Mouse (Mus musculus) MEL (cell line): ENCODE results near the gene Schip1. TPM values are rescaled to one million over a fixed set of nuclear protein-coding genes. Genes with fewer than 3 reads are reported as not detected.
A peak's percentile ranks its signal among the peaks of the same experiment; 100 is the strongest.

Source experiments
- DNase-seq: peaks from one replicate; pipeline ENCODE4 v3.0.0; 2011; ENCODE audit warnings: low read depth, low spot score
- H3K27ac ChIP-seq: 2 replicates; pipeline ENCODE4 v1.5.1; 2012; ENCODE audit warnings: low read depth, mild to moderate bottlenecking, control low read depth, low read length, moderate library complexity; ENCODE audit not compliant: control insufficient read depth
- H3K27me3 ChIP-seq, 2 experiments: fragments of 150-350 bp in 1 of 2; sonication (generic) in 1 of 2; 2 replicates each; pipeline ENCODE4 v1.6.1; 2012; ENCODE audit warnings: low read length in 2 of 2, mild to moderate bottlenecking in 2 of 2, improper control_type of control experiment in 1 of 2, moderate library complexity in 1 of 2; ENCODE audit not compliant: insufficient read depth in 2 of 2, control insufficient read depth in 1 of 2
- H3K36me3 ChIP-seq, 2 experiments: 2 replicates each; pipeline ENCODE4 v1.6.1; 2012 to 2014; ENCODE audit warnings: low read length in 2 of 2, improper control_type of control experiment in 1 of 2, inconsistent platforms in 1 of 2, mild to moderate bottlenecking in 1 of 2; ENCODE audit not compliant: insufficient read depth in 2 of 2, control insufficient read depth in 1 of 2
- H3K4me1 ChIP-seq, 2 experiments: fragments of 150-350 bp in 1 of 2; sonication (generic) in 1 of 2; 2 replicates each; pipeline ENCODE4 v1.6.1; 2012; ENCODE audit warnings: low read length in 2 of 2, improper control_type of control experiment in 1 of 2, mild to moderate bottlenecking in 1 of 2; ENCODE audit not compliant: insufficient read depth in 2 of 2, control insufficient read depth in 1 of 2
- H3K4me3 ChIP-seq, 2 experiments: fragments of 150-350 bp in 1 of 2; sonication (generic) in 1 of 2; 2 replicates each; pipeline ENCODE4 v1.5.1; 2012; ENCODE audit warnings: low read depth in 2 of 2, low read length in 2 of 2, mild to moderate bottlenecking in 2 of 2, moderate library complexity in 2 of 2, control low read depth in 1 of 2, improper control_type of control experiment in 1 of 2; ENCODE audit not compliant: control insufficient read depth in 1 of 2, insufficient read depth in 1 of 2
- H3K79me2 ChIP-seq: 2 replicates; pipeline ENCODE4 v1.6.1; 2012; ENCODE audit warnings: mild to moderate bottlenecking, low read length, moderate library complexity; ENCODE audit not compliant: control insufficient read depth, poor library complexity, insufficient read depth
- H3K9ac ChIP-seq: 2 replicates; pipeline ENCODE4 v1.6.1; 2012; ENCODE audit warnings: low read depth, mild to moderate bottlenecking, control low read depth, low read length, moderate library complexity; ENCODE audit not compliant: control insufficient read depth, poor library complexity, severe bottlenecking
- H3K9me3 ChIP-seq: fragments of 150-350 bp; sonication (generic); replicated peaks from 2 replicates; pipeline ENCODE4 v1.6.1; 2012; ENCODE audit warnings: mild to moderate bottlenecking, low read length, improper control_type of control experiment, moderate library complexity; ENCODE audit not compliant: insufficient read depth
- BHLHE40 ChIP-seq: IDR thresholded peaks from 2 replicates; pipeline ENCODE4 v1.6.1; 2012; ENCODE audit warnings: low read depth, mild to moderate bottlenecking, inconsistent platforms, low read length, improper control_type of control experiment, borderline replicate concordance
- CHD1 ChIP-seq: IDR thresholded peaks from 2 replicates; pipeline ENCODE4 v1.6.1; 2012; ENCODE audit warnings: low read depth, mild to moderate bottlenecking, inconsistent platforms, low read length, improper control_type of control experiment
- CTCF ChIP-seq, 3 experiments: IDR thresholded peaks in 2 of 3; conservative IDR thresholded peaks in 1 of 3; 2 replicates each; pipeline ENCODE4 v1.5.1; 2011 to 2012; ENCODE audit warnings: low read length in 3 of 3, low read depth in 2 of 3, mild to moderate bottlenecking in 2 of 3, improper control_type of control experiment in 1 of 3, inconsistent platforms in 1 of 3, mixed read lengths in 1 of 3, moderate library complexity in 1 of 3; ENCODE audit not compliant: control insufficient read depth in 1 of 3, insufficient read depth in 1 of 3, poor library complexity in 1 of 3, severe bottlenecking in 1 of 3
- E2F4 ChIP-seq: IDR thresholded peaks from 2 replicates; pipeline ENCODE4 v1.6.1; 2011; ENCODE audit warnings: low read depth, low read length, improper control_type of control experiment, borderline replicate concordance
- ELF1 ChIP-seq: IDR thresholded peaks from 2 replicates; pipeline ENCODE4 v1.6.1; 2014; ENCODE audit warnings: low read depth, mild to moderate bottlenecking, inconsistent platforms, low read length, improper control_type of control experiment, moderate library complexity
- EP300 ChIP-seq, 2 experiments: IDR thresholded peaks; 2 replicates each; pipeline ENCODE4 v1.6.1; 2011; ENCODE audit warnings: improper control_type of control experiment in 2 of 2, low read length in 2 of 2, low read depth in 1 of 2, mild to moderate bottlenecking in 1 of 2
- GABPA ChIP-seq: IDR thresholded peaks from 2 replicates; pipeline ENCODE4 v1.6.1; 2012; ENCODE audit warnings: low read depth, mild to moderate bottlenecking, inconsistent platforms, low read length, improper control_type of control experiment, moderate library complexity
- HCFC1 ChIP-seq: IDR thresholded peaks from 2 replicates; pipeline ENCODE4 v1.6.1; 2012; ENCODE audit warnings: low read depth, mild to moderate bottlenecking, inconsistent platforms, low read length, improper control_type of control experiment, moderate library complexity
- MAX ChIP-seq: IDR thresholded peaks from 2 replicates; pipeline ENCODE4 v1.6.1; 2011; ENCODE audit warnings: low read length, improper control_type of control experiment
- MAZ ChIP-seq: IDR thresholded peaks from 2 replicates; pipeline ENCODE4 v1.6.1; 2012; ENCODE audit warnings: low read depth, mild to moderate bottlenecking, inconsistent platforms, low read length, improper control_type of control experiment
- MEF2A ChIP-seq: IDR thresholded peaks from 2 replicates; pipeline ENCODE4 v1.6.1; 2014; ENCODE audit warnings: low read depth, mild to moderate bottlenecking, inconsistent platforms, low read length, improper control_type of control experiment; ENCODE audit not compliant: poor library complexity, insufficient replicate concordance, severe bottlenecking; ENCODE audit errors: extremely low read depth
- MXI1 ChIP-seq: IDR thresholded peaks from 2 replicates; pipeline ENCODE4 v1.6.1; 2011; ENCODE audit warnings: mild to moderate bottlenecking, low read depth, low read length, improper control_type of control experiment
- MYC ChIP-seq: IDR thresholded peaks from 2 replicates; pipeline ENCODE4 v1.6.1; 2011; ENCODE audit warnings: low read depth, mild to moderate bottlenecking, low read length, improper control_type of control experiment, moderate library complexity
- NRF1 ChIP-seq: IDR thresholded peaks from 2 replicates; pipeline ENCODE4 v1.6.1; 2014; ENCODE audit warnings: low read depth, mild to moderate bottlenecking, inconsistent platforms, low read length, improper control_type of control experiment, moderate library complexity; ENCODE audit not compliant: poor library complexity, insufficient read depth, severe bottlenecking
- POLR2A ChIP-seq, 2 experiments: IDR thresholded peaks; 2 replicates each; pipeline ENCODE4 v1.6.1; 2011 to 2012; ENCODE audit warnings: low read length in 2 of 2, mild to moderate bottlenecking in 2 of 2, control low read depth in 1 of 2, improper control_type of control experiment in 1 of 2, low read depth in 1 of 2, moderate library complexity in 1 of 2; ENCODE audit not compliant: control insufficient read depth in 1 of 2, insufficient read depth in 1 of 2, poor library complexity in 1 of 2
- RAD21 ChIP-seq: IDR thresholded peaks from 2 replicates; pipeline ENCODE4 v1.6.1; 2011; ENCODE audit warnings: mild to moderate bottlenecking, low read depth, low read length, improper control_type of control experiment
- SIN3A ChIP-seq: IDR thresholded peaks from 2 replicates; pipeline ENCODE4 v1.6.1; 2012; ENCODE audit warnings: low read length, improper control_type of control experiment, inconsistent platforms
- SMC3 ChIP-seq: IDR thresholded peaks from 2 replicates; pipeline ENCODE4 v1.6.1; 2011; ENCODE audit warnings: low read depth, low read length, improper control_type of control experiment
- TAL1 ChIP-seq: IDR thresholded peaks from 2 replicates; pipeline ENCODE4 v1.6.1; 2012; ENCODE audit warnings: mild to moderate bottlenecking, inconsistent platforms, low read length, moderate library complexity, mixed read lengths
- TBP ChIP-seq: IDR thresholded peaks from 2 replicates; pipeline ENCODE4 v1.8.0; 2011; ENCODE audit warnings: low read depth, low read length, improper control_type of control experiment
- TCF12 ChIP-seq: IDR thresholded peaks from 2 replicates; pipeline ENCODE4 v1.6.1; 2014; ENCODE audit warnings: low read depth, mild to moderate bottlenecking, inconsistent platforms, low read length, improper control_type of control experiment, moderate library complexity
- UBTF ChIP-seq: IDR thresholded peaks from 2 replicates; pipeline ENCODE4 v1.6.1; 2012; ENCODE audit warnings: low read depth, mild to moderate bottlenecking, inconsistent platforms, low read length, improper control_type of control experiment, moderate library complexity, borderline replicate concordance; ENCODE audit not compliant: insufficient read depth
- ZNF384 ChIP-seq: IDR thresholded peaks from 2 replicates; pipeline ENCODE4 v1.6.1; 2012; ENCODE audit warnings: low read depth, mild to moderate bottlenecking, inconsistent platforms, low read length, improper control_type of control experiment
- polyA plus RNA-seq, 2 experiments: library from polyadenylated mRNA; stranded (reverse) in 1 of 2; unstranded in 1 of 2; fragments of >175 nt in 1 of 2; fragments of >200 nt in 1 of 2; gene quantifications; 2 replicates each; pipeline versions ENCODE4 v1.2.1 to v1.2.4; 2012; ENCODE audit warnings: low replicate concordance in 2 of 2, low read depth in 1 of 2; ENCODE audit not compliant: insufficient read length in 2 of 2, insufficient read depth in 1 of 2, missing spikeins in 1 of 2
- total RNA-seq: library from RNA; depleted of rRNA; stranded (reverse); fragments of 300-350 nt; gene quantifications from 2 replicates; pipeline ENCODE4 v1.2.3, GENCODE M21; 2012

The Schip1 gene
- total and polyA plus RNA-seq, 3 experiments, result 10.1 to 12.4 TPM; not detected in 1

DNA sequence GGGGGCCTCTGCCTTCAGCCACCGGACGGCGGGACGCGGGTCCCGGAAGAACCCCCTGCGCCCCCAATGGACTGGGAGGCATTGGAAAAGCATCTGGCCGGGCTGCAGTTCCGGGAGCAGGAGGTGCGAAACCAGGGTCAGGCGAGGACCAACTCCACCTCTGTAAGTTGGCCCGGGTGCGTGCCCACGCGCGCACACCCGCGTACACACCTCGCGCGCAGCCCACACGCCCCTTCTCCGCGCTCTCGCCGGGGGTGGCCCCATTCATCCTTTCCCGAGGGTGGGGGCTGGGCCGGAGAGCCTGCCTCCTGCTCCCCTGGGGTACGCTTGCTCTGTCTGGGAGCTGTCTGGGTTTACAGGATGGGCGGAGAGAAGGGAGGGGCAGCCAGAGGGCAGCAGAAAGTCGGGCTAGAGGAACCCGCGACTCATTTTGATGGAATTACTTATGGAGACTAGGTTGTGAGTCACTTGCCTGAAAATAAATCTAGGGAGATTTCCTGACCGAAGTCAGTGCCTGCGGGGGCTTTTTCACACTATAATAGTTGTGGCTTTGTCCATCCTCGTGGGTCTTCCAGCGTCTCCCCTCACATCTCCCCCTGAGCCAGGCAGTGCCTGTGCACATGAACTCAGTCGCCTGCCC is 430.6 kb downstream of the Schip1 start:
- H3K36me3 ChIP-seq, result peaks cover 0 to 31% of the 10 kb centered on the region in 2 experiments; a peak in 2 of 4 replicates
- no peaks in the 10 kb centered on the region for H3K27me3 ChIP-seq
- TF ChIP-seq TAL1 (no peak), POLR2A (IDR thresholded peaks at IDR 0.05; ENCODE audit: control insufficient read depth in 1 of 2, insufficient read depth in 1 of 2, low read depth in 1 of 2, low read length in 2 of 2, poor library complexity in 1 of 2) (peak in 1 of 2 experiments; percentile 45; a peak in 1 of 4 replicates), ELF1 (0 out of 2 replicates have a peak, but pooled peaks have one; percentile 26), MXI1 (peak; percentile 55), NRF1 (no peak), HCFC1 (0 out of 2 replicates have a peak, but pooled peaks have one; percentile 24), ZNF384 (no peak), RAD21 (no peak), CHD1 (0 out of 2 replicates have a peak, but pooled peaks have one; percentile 53), UBTF (no peak), E2F4 (no peak), TCF12 (peak; percentile 19; the same call in 1 of the 2 replicates), BHLHE40 (no peak), MAZ (peak; percentile 73; the same call in 1 of the 2 replicates), MEF2A (no peak), MAX (no peak), EP300 (IDR thresholded peaks at IDR 0.05; ENCODE audit: low read depth in 1 of 2, low read length in 2 of 2) (0 out of 4 replicates have a peak, but pooled peaks of 1 of the 2 experiments have one; percentile 4), MYC (no peak), SIN3A (peak; percentile 41; the same call in 1 of the 2 replicates), CTCF (IDR thresholded peaks at IDR 0.05 in 2 of 3, conservative IDR thresholded peaks at IDR 0.05 in 1 of 3; ENCODE audit: control insufficient read depth in 1 of 3, insufficient read depth in 1 of 3, low read depth in 2 of 3, low read length in 3 of 3, poor library complexity in 1 of 3, severe bottlenecking in 1 of 3) (no peak), GABPA (no peak), TBP (0 out of 2 replicates have a peak, but pooled peaks have one; percentile 28), SMC3 (no peak)
- H3K79me2 ChIP-seq, result peaks cover 15% of the 10 kb centered on the region
- H3K9me3 ChIP-seq, result no peaks in the 10 kb centered on the region
- H3K27ac ChIP-seq, result peak overlapping the region; percentile 89
- peak overlapping the region; percentile 73 for H3K9ac ChIP-seq
- H3K4me3 ChIP-seq, result peak overlapping the region; percentile 94 to 98
- H3K4me1 ChIP-seq, result peaks cover 12 to 31% of the 10 kb centered on the region in 2 experiments
- DNase-seq, result peak; percentile 81
